8 mouse cellular contexts compared by ENCODE assay signal in genomic region chr11:30267036-30267891, GRCm38 (mm10). TPM values are rescaled to one million over a fixed set of nuclear protein-coding genes. Genes with fewer than 3 reads are reported as not detected.
DNase-seq lines count a peak whose midpoint lies in the region; ATAC-seq and TF ChIP-seq lines count a peak whose summit lies in the region.

No protein-coding gene starts in this region.

- peak overlapping the region; percentile 98 for H3K4me3 ChIP-seq in embryonic fibroblast, embryonic 13.5 days (ENCODE audit: insufficient read depth, low read length)
- H3K4me3 ChIP-seq in heart, embryonic 15.5 days = peak overlapping the region; percentile 100
- H3K4me3 ChIP-seq in liver, embryonic 13.5 days (replicated peaks) = peak overlapping the region; percentile 66

- TF ChIP-seq POLR2A in embryonic fibroblast, embryonic 13.5 days (IDR thresholded peaks at IDR 0.05; ENCODE audit: low read depth, low read length) = no peak

- no peaks in the 10 kb centered on the region for H3K27me3 ChIP-seq in heart, embryonic 15.5 days
- H3K27me3 ChIP-seq in liver, embryonic 13.5 days = peaks cover 43% of the 10 kb centered on the region

- H3K36me3 ChIP-seq in heart, embryonic 15.5 days = no peaks in the 10 kb centered on the region
- no peaks in the 10 kb centered on the region for H3K36me3 ChIP-seq in liver, embryonic 13.5 days

- H3K27ac ChIP-seq in embryonic fibroblast, embryonic 13.5 days (ENCODE audit: insufficient read depth, low read length) = peak overlapping the region; percentile 73
- peak overlapping the region; percentile 99 for H3K27ac ChIP-seq in heart, embryonic 15.5 days
- peak overlapping the region; percentile 47; the same call in 1 of the 2 replicates for H3K27ac ChIP-seq in liver, embryonic 13.5 days

- peak; percentile 68 for ATAC-seq in heart, embryonic 15.5 days (replicated peaks; ENCODE audit: insufficient number of reproducible peaks, insufficient read depth, low FRiP score, low read depth)
- ATAC-seq in liver, embryonic 13.5 days (ENCODE audit: low read depth) = peak; percentile 57

- no peaks in the 10 kb centered on the region for H3K4me1 ChIP-seq in embryonic fibroblast, embryonic 13.5 days (ENCODE audit: control insufficient read depth, insufficient read depth, low read length)
- H3K4me1 ChIP-seq in heart, embryonic 15.5 days (replicated peaks) = peaks cover 27% of the 10 kb centered on the region
- H3K4me1 ChIP-seq in liver, embryonic 13.5 days (replicated peaks) = peaks cover 17% of the 10 kb centered on the region

- H3K9ac ChIP-seq in heart, embryonic 15.5 days = peak overlapping the region; percentile 96
- H3K9ac ChIP-seq in liver, embryonic 13.5 days = peak overlapping the region; percentile 64

- H3K9me3 ChIP-seq in heart, embryonic 15.5 days (replicated peaks) = no peaks in the 10 kb centered on the region
- H3K9me3 ChIP-seq in liver, embryonic 13.5 days (replicated peaks) = no peaks in the 10 kb centered on the region

- under 1% methylated on average over 67 of the region's 69 CpGs for WGBS in heart, embryonic 15.5 days
- WGBS in liver, embryonic 13.5 days (ENCODE audit: insufficient replicate concordance) = under 1% methylated on average over 67 of the region's 69 CpGs

- peak overlapping the region; percentile 74 for H3K4me2 ChIP-seq in heart, embryonic 15.5 days
- peak overlapping the region; percentile 80 for H3K4me2 ChIP-seq in liver, embryonic 13.5 days

- DNase-seq in CD4-positive helper T cell, adult 2 months (ENCODE audit: low read depth, low spot score) = peak; percentile 25
- DNase-seq in adrenal gland, postnatal 36 days = peak; percentile 61 to 79
- peak; percentile 63 for DNase-seq in kidney, postnatal 14 days
- peak; percentile 2 for DNase-seq in liver, embryonic 13.5 days
- DNase-seq in neural tube, embryonic 10.5 days (ENCODE audit: extremely low spot score, low spot score) = peak; percentile 75
- peak; percentile 60 for DNase-seq in testis, postnatal 14 days (ENCODE audit: low spot score)

- TF ChIP-seq CTCF in embryonic fibroblast, embryonic 13.5 days (IDR thresholded peaks at IDR 0.05; ENCODE audit: borderline replicate concordance, insufficient read depth, low read length) = no peak

RNA-seq across cellular contexts. Expression of gene Sptbn1, which starts 0.7 kb away (rescaled TPM):
- 100 to 1,000 TPM; 310 to 342 TPM for total RNA-seq in adrenal gland, postnatal 36 days (2021)
- 268 and 314 TPM in 2 replicates for polyA plus RNA-seq in embryonic fibroblast, embryonic 13.5 days (2011; ENCODE audit: insufficient read length, low read depth, missing spikeins)
- polyA plus RNA-seq in heart, embryonic 15.5 days (2015; fragmentation: Nextera tagmentation; extraction: Ambion mirVana) = 159 and 163 TPM in 2 replicates
- 16.9 and 18.7 TPM in 2 replicates for polyA plus RNA-seq in liver, embryonic 13.5 days (2015; fragmentation: Nextera tagmentation; extraction: Ambion mirVana)

Comparison
In these comparisons a context has a peak if more than half of its experiments do, and no peak if none do; other contexts are left out.
1. Peak in every context shown above with its lines: DNase-seq, ATAC-seq, H3K4me3 ChIP-seq and H3K27ac ChIP-seq.
2. DNase-seq: peak in every context shown above with its lines; median percentile 75 in neural tube, embryonic 10.5 days; 70 in adrenal gland, postnatal 36 days; 63 in kidney, postnatal 14 days; 60 in testis, postnatal 14 days; 25 in CD4-positive helper T cell, adult 2 months; 2 in liver, embryonic 13.5 days.
3. H3K27ac ChIP-seq: peak in every context shown above with its lines; median percentile 99 in heart, embryonic 15.5 days; 73 in embryonic fibroblast, embryonic 13.5 days; 47 in liver, embryonic 13.5 days.